Mouse (Mus musculus) liver, adult 2 months (tissue): Measurements from ENCODE around the gene Rngtt. TPM values are rescaled to one million over a fixed set of nuclear protein-coding genes. Genes with fewer than 3 reads are reported as not detected.

Experiments
- DNase-seq: peaks from one replicate; pipeline ENCODE4 v3.0.0-alpha.2; 2011; ENCODE audit warnings: low read depth, low spot score; ENCODE audit errors: extremely low read depth
- H3K27ac ChIP-seq: fragments of 200-500 bp; replicated peaks from 2 replicates; pipeline ENCODE4 v1.5.1; 2012; ENCODE audit warnings: low read depth, mild to moderate bottlenecking, control low read depth, inconsistent platforms, low read length; ENCODE audit not compliant: insufficient read depth
- H3K27me3 ChIP-seq: fragments of 200-500 bp; 2 replicates; pipeline ENCODE4 v1.6.1; 2012; ENCODE audit warnings: mild to moderate bottlenecking, moderate library complexity, low read length, inconsistent platforms; ENCODE audit not compliant: control insufficient read depth, insufficient read depth
- H3K36me3 ChIP-seq: fragments of 200-500 bp; 2 replicates; pipeline ENCODE4 v1.6.1; 2012; ENCODE audit warnings: low read length, inconsistent platforms; ENCODE audit not compliant: control insufficient read depth, insufficient read depth
- H3K4me1 ChIP-seq: fragments of 200-500 bp; 2 replicates; pipeline ENCODE4 v1.6.1; 2011; ENCODE audit warnings: low read length; ENCODE audit not compliant: control insufficient read depth, insufficient read depth
- H3K4me3 ChIP-seq: fragments of 200-500 bp; 2 replicates; pipeline ENCODE4 v1.5.1; 2011; ENCODE audit warnings: low read depth, mild to moderate bottlenecking, control low read depth, low read length, moderate library complexity; ENCODE audit not compliant: insufficient read depth
- H3K79me2 ChIP-seq: fragments of 200-500 bp; 2 replicates; pipeline ENCODE4 v1.6.1; 2012; ENCODE audit warnings: inconsistent platforms, mild to moderate bottlenecking, low read length, moderate library complexity; ENCODE audit not compliant: control insufficient read depth, insufficient read depth
- H3K9ac ChIP-seq: fragments of 200-500 bp; 2 replicates; pipeline ENCODE4 v1.6.1; 2012; ENCODE audit warnings: low read depth, mild to moderate bottlenecking, control low read depth, inconsistent platforms, low read length
- CTCF ChIP-seq: fragments of 200-500 bp; IDR thresholded peaks from 2 replicates; pipeline ENCODE4 v1.5.1; 2011; ENCODE audit warnings: low read depth, low read length, control low read depth
- POLR2A ChIP-seq: fragments of 200-500 bp; IDR thresholded peaks from 2 replicates; pipeline ENCODE4 v1.6.1; 2011; ENCODE audit warnings: low read length, control low read depth; ENCODE audit not compliant: insufficient read depth; ENCODE audit errors: extremely low read depth
- WGBS: fragments of 180-500 bp; shearing (Covaris S2); methylation state at CpG from one replicate; pipeline ENCODE4 v1.1.7; 2018; 5-methylcytosine and 5-hydroxymethylcytosine counted together
- polyA plus RNA-seq: library from polyadenylated mRNA; depleted of rRNA; stranded (reverse); fragments of >200 nt; gene quantifications from 2 replicates; pipeline ENCODE4 v1.2.3, GENCODE M21; 2012
- total RNA-seq: library from RNA; depleted of rRNA; stranded (reverse); fragments of >200 nt; gene quantifications from 2 replicates; pipeline ENCODE4 v1.2.3, GENCODE M21; 2014

Rngtt gene
- total and polyA plus RNA-seq, 2 experiments = 1.3 to 6.8 TPM

DNA sequence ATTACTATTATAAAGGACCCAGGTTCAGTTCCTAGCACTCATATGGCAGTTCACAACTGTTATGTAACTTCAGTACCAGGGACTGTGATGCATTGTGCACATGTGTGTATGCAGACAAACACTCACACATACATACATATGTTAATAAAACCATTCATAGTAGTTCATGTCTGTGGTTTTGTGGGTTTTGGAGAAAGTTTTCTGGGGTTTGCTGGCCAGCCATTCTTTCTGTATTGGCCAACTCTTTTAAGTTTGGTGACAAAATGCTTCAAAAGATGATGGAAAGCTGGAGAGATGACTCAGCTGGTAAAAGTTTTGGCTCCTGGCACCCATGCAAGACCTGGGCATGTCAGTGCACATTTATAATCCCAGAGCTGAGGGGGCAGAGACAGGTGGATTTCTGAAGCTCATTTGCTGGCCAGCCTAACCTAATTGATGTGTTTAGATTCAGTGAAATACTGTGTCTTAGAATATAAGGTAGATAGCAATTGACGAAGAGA is 22.9 kb downstream of the Rngtt start:
- peaks cover 21% of the 10 kb centered on the region for H3K36me3 ChIP-seq
- no peaks in the 10 kb centered on the region for H3K4me1 ChIP-seq
- WGBS = 100% methylated on average over 1 of the region's 1 CpGs
- DNase-seq = no peak
- no peak overlapping the region for H3K27ac ChIP-seq
- no peak for TF ChIP-seq CTCF
- TF ChIP-seq POLR2A = no peak
- no peaks in the 10 kb centered on the region for H3K79me2 ChIP-seq
- H3K9ac ChIP-seq = no peak overlapping the region
- no peak overlapping the region for H3K4me3 ChIP-seq
- H3K27me3 ChIP-seq = no peaks in the 10 kb centered on the region

DNA sequence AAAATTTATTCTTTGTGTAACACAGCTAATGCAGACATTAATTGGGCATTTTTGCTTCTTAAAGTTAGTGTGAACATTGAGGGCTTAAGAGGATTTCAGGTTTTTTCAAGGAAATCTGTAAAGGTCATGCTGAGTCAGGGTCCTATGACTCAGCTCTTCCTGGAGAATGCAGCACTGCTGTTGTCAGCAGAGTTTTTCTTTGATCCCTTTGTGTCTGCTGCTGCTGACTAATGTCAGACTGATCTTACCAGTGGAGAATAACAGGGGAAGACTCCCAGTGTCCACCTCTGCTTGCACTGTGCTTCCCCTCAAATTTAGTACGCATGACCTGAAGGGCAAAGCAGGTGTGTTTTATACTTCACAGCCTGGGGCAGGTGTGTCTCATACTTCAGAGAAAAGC is 27.9 kb downstream of the Rngtt start:
- WGBS = 90% methylated on average over 1 of the region's 1 CpGs
- no peak for DNase-seq
- no peaks in the 10 kb centered on the region for H3K4me1 ChIP-seq
- H3K4me3 ChIP-seq = no peak overlapping the region
- H3K9ac ChIP-seq = no peak overlapping the region
- H3K27ac ChIP-seq = no peak overlapping the region
- TF ChIP-seq POLR2A (no peak), CTCF (no peak)
- no peaks in the 10 kb centered on the region for H3K79me2 ChIP-seq
- no peaks in the 10 kb centered on the region for H3K27me3 ChIP-seq
- H3K36me3 ChIP-seq = peaks cover 23% of the 10 kb centered on the region

DNA sequence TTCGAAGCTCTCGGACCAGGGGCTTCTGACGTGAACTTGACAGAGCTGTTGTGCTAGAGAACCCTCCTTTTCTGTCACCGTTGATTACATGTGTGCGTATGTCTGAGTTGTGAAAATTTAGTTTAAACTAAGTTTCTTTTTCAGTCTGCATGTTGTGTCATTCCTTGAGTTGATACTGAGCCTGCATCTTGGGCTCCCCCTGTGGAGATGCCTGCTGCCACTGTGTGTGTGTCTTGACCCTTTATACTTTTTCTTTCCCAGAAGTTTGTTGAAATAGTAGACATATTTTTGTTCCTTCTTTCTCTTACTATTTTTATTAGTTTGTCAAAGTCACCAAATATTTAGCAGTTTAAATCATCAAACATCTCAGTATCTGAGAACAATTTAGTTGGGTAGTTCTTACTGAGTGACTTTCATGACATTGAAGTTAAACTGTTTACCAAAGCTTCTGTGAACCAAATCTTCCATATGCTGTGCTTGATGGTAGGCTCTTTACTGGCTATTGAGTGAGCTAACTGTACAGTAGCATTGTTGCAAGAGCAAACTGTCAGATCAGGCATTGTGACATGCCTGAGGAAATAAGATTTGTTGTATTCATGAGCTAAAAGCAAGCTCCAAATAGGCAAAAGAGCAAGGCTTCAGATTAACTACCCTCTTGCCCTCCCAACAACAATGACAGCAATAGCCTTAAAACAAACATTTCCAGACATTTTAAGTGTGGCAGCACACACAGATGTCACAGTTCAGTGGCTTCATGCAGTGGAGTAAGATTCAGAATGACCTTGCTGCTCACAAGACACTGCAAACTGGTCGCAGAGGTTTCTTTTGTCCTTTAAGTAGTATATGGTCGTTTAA is 33.0 kb downstream of the Rngtt start:
- Histone ChIP-seq H3K9ac (no peak overlapping the region), H3K27me3 (no peaks in the 10 kb centered on the region), H3K79me2 (no peaks in the 10 kb centered on the region), H3K4me3 (no peak overlapping the region), H3K36me3 (peaks cover 18% of the 10 kb centered on the region), H3K27ac (no peak overlapping the region), H3K4me1 (no peaks in the 10 kb centered on the region)
- WGBS = 95% methylated on average over 7 of the region's 7 CpGs
- TF ChIP-seq CTCF (no peak), POLR2A (no peak)
- peak; percentile 20 for DNase-seq

DNA sequence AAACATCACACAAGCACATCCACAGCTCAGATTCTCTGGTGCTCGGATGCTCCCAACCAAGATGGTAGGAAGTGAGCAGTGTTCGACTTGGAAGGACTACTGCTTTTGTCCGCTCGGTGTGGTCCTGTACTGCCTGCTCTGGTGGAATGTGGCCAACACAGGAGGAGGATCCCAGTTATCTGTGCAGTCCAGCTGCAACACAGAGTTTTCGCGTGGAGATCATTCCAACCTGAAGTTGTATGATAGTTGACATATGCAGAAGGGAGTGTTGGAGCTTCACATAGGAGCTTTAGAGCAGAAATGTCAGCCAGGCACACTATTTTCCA is 33.6 kb downstream of the Rngtt start:
- no peaks in the 10 kb centered on the region for H3K27me3 ChIP-seq
- H3K4me1 ChIP-seq = no peaks in the 10 kb centered on the region
- no peak for DNase-seq
- H3K4me3 ChIP-seq = no peak overlapping the region
- TF ChIP-seq CTCF = no peak
- no peak for TF ChIP-seq POLR2A
- 88% methylated on average over 6 of the region's 6 CpGs for WGBS
- H3K9ac ChIP-seq = no peak overlapping the region
- H3K79me2 ChIP-seq = no peaks in the 10 kb centered on the region
- no peak overlapping the region for H3K27ac ChIP-seq
- H3K36me3 ChIP-seq = peaks cover 19% of the 10 kb centered on the region

DNA sequence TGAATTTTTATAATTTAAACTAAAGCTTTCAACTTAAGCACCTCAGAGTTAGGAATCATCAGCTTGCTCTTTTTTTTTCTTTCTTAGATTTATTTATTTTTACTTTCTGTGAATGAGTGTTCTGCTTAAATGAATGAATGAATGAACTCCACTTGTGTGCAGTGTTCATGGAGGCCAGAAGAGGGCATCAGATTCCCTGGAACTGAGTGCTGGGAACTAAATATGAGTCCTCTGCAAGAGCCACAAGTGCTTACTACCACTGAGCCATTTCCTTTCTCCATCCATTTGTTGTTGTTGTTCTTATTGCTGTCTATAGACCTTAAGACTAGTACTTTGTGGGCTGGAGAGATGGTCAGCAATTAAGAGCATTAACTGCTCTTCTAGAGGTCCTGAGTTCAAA is 53.3 kb downstream of the Rngtt start:
- TF ChIP-seq POLR2A (no peak), CTCF (no peak)
- H3K36me3 ChIP-seq = peaks cover 2% of the 10 kb centered on the region
- no peaks in the 10 kb centered on the region for H3K79me2 ChIP-seq
- H3K4me3 ChIP-seq = no peak overlapping the region
- H3K27me3 ChIP-seq = no peaks in the 10 kb centered on the region
- no peak for DNase-seq
- H3K9ac ChIP-seq = no peak overlapping the region
- no peaks in the 10 kb centered on the region for H3K4me1 ChIP-seq
- no peak overlapping the region for H3K27ac ChIP-seq

DNA sequence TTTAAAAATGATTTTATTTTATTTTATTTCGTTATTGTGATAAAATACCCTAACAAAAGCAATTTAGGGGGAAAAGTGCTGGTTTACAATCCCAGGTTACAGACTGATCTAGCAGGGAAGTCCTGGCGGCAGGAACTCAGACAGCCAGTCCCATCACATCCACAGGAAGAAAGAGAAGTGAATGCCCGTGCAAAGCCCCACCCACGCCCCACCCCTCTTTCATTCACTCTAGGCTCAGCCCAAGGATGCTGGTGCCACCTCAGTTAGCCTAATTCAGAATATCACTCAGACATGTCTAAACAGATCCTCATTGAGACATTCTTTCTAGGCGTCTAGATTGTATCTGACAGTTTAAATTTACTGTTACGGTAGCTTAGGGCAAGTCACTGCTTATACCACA is 64.8 kb downstream of the Rngtt start:
- WGBS = 90% methylated on average over 6 of the region's 6 CpGs
- H3K27ac ChIP-seq = no peak overlapping the region
- no peaks in the 10 kb centered on the region for H3K79me2 ChIP-seq
- TF ChIP-seq CTCF = no peak
- TF ChIP-seq POLR2A = no peak
- no peak for DNase-seq
- no peak overlapping the region for H3K9ac ChIP-seq
- H3K4me3 ChIP-seq = no peak overlapping the region
- no peaks in the 10 kb centered on the region for H3K27me3 ChIP-seq
- peaks cover 3% of the 10 kb centered on the region; the same call in 1 of the 2 replicates for H3K36me3 ChIP-seq
- no peaks in the 10 kb centered on the region for H3K4me1 ChIP-seq
